Mouse (Mus musculus): ENCODE measurements around the gene Ddx5. TPM values are rescaled to one million over a fixed set of nuclear protein-coding genes. Genes with fewer than 3 reads are reported as not detected.
"Not testable (repeated sequence)": the region's sequence is repeated elsewhere in the genome, so short reads cannot be mapped to it uniquely, and the experiment has no call there.

The Ddx5 gene
- total RNA-seq, 2 experiments from 2014 or later = 662 to 1,523 TPM

- no peak for ATAC-seq (replicated peaks; ENCODE audit: poor library complexity, severe bottlenecking)
Measured at GRCm38 (mm10) chr11:106766611-106767162, 22.3 kb downstream of the Ddx5 start.

DNA sequence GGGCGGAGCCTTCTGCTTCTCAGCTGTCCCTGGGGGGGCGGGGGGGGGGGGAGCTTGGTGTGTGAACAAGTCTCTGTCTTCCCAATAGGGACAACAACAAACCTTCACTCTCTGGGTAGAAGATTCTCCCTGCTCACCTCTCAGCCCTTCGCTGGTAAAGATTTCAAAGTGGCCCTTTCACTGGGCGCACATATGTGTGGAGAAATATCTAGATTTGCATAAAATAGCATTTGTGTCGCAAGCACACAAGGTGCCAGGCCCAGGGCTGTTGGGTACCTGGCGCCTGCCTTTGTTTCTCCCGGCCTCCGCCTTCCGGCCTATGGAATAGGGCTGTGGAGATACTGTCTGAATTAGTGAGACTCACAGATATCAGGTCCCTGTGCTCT, 26.2 kb downstream of the Ddx5 start:
- no peak for ATAC-seq (replicated peaks; ENCODE audit: poor library complexity, severe bottlenecking)

DNA sequence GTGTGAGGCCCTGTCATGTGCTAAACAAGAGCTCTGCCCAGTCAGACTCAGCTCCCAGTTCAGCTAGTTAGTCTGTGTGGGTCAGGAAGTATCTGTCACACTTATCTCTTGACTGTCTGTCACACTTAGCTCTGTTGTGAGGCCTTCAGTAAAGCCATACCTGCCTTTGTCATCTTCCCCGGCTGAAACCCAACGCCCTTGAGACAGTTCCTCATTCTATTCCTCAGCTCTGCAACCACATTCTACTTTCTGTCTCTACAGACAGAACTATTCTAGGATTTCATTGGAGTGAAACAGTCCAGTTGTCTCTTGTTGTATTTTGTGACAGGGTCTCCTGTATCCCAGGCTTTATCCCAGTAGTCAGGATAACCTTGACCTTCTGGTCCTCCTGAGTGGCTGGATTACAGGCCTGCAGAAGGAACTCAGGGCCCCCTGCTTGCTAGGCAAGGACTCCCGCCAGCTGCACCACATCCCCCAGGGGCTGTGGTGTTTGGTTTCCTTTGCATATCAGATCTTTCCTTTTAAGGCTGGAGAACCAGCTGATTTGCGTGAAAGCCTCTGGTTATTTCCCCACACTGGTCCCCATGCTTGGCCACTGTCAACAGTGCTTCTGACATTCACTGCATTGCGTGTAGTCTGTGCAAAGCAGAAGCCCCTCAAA, 26.7 kb downstream of the Ddx5 start:
- ATAC-seq (replicated peaks; ENCODE audit: poor library complexity, severe bottlenecking) = peak; percentile 75

DNA sequence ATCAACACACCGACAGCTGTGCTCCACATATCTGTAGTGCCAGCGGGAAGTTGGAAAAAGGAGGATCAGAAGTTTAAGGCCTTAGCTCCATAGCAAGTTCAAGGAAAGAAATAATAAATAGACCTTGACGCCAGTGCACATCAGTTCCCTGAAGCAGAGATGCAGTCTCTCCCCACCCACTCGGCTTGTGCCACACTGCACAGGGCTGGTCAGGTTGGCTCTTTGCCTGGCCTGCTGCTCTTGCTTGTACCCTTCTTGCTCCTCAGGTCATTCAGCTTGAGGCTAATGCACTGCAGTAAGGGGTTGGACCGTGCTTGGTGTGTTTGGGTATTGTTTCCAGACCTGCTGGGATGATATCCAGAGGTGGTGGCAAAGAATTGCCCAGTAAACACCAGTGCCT, 28.5 kb downstream of the Ddx5 start:
- ATAC-seq (replicated peaks; ENCODE audit: poor library complexity, severe bottlenecking) = no peak

- ATAC-seq (replicated peaks; ENCODE audit: poor library complexity, severe bottlenecking) = peak; percentile 75
Measured at GRCm38 (mm10) chr11:106759028-106759427, 30.0 kb downstream of the Ddx5 start.

DNA sequence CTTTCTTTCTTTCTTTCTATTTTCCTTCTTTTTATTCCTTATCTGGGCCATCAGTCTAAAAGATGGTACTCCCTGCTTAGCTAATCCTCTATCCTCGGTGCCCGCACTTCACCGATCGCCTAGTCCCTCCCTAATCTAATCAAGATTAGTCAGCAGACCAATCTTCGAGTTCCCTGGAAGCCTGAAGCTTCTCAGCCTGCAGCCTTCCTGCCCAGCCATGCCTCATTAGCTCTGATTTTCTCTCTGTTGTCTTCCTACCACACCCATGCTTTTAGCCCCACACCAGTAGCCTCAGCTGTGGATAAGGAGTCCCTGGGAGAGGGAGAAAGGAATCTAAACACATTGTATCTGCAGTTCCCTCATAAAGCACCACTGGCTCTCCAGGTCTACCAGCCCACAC, 33.4 kb downstream of the Ddx5 start:
- no peak for ATAC-seq (replicated peaks; ENCODE audit: poor library complexity, severe bottlenecking)

- no peak for ATAC-seq (replicated peaks; ENCODE audit: poor library complexity, severe bottlenecking)
Measured at GRCm38 (mm10) chr11:106753314-106753713, 35.7 kb downstream of the Ddx5 start.

DNA sequence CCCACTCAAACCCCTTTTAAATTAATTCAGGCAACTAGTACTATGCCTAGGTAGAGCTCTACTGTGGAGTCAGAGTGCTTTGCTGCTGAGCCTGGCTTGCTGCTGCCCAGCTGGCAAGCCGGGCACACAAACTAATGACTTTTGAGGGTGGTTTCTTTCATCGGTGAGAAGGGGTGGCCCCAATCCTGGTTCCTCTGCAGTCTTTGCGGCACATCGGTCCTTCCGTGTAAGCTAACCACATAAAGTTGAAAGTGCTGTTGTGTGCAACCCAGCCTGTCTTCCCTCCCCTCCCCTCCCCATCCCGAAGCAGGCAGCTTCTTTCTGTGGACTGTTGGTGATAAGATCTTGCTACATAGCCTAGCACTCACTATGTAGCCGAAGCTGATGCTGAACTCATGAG, 36.9 kb downstream of the Ddx5 start:
- ATAC-seq (replicated peaks; ENCODE audit: poor library complexity, severe bottlenecking) = peak; percentile 85

GRCm38 (mm10) chr11:106751039-106752018, 37.7 kb downstream of the Ddx5 start, which contains the start of gene Milr1:
Milr1 (plus strand) TSS chr11:106751226.
- ATAC-seq (replicated peaks; ENCODE audit: poor library complexity, severe bottlenecking) = peak; percentile 79

DNA sequence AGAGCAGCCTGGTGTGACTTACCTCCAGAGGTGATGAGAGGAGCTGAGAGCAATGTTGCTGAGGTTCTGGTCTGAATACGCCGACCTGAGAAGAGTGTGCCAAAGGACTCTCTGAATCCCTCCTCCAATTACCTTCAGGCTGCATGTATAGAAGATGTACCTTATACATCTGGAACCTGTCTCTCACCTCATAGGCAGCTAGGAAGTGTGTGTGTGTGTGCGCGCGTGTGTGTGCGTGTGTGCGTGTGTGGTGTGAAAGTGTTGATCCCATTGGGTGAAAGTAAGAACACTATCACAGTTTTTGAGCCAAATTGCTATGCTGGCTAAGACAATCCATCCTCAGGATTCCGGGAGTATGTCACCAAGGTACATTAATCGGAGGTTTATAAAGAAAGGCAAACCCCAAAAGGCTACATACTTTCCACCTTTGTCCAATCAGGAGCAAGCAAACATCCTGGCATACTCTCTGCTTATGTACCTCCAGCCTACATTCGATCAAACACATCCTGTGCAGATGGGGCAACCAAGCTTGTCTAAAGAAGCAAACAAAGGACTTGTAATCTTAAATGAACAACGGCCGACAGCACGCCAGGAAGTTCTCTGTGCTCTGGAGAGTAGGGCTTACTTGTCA, 38.7 kb downstream of the Ddx5 start, which contains the start of gene Pecam1:
Pecam1 (minus strand) TSS at position 508 of the 631 bp plus-strand sequence.
- ATAC-seq (replicated peaks; ENCODE audit: poor library complexity, severe bottlenecking) = peak; percentile 34

GRCm38 (mm10) chr11:106749557-106750120, 39.3 kb downstream of the Ddx5 start:
- not testable (repeated sequence) for ATAC-seq (replicated peaks; ENCODE audit: poor library complexity, severe bottlenecking)

DNA sequence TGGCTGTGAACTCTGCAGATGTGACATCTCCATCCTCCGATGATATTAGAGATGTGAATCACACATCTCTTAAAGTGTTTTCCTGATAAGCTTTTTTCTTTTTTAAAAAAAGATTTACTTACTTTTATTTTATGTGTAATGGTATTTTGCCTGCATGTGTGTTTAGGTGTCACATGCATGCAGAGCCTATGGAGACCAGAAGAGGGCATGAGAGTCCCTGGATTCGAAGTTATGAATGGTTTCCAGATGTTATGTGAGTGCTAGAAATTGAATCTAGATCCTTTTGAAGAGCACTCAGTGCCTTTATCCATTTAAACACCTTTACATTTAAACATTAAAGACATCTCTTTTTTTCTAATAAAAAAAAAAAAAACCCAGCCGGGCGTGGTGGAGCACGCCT, 44.0 kb downstream of the Ddx5 start:
- no peak for ATAC-seq (replicated peaks; ENCODE audit: poor library complexity, severe bottlenecking)

DNA sequence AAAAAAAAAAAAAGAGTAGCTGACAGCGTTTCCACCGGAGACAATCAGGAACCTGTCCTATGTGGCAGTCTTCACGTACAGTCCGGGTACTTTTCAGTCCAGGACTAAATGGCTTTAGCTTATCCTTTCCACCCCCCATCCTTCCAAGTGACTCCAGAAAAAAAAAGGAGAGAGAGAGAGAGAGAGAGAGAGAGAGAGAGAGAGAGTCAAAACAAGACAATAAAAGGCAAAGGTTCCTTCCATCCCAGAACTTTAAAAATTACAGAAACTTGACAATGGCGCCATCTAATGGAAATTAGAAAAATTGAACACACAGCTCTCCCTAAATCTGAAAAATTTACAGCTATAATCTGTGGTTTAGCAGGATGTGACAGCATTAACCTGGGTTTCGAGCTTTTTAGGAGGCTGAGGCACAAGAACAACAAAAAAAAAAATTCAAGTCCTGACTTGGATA, 46.6 kb downstream of the Ddx5 start:
- ATAC-seq (replicated peaks; ENCODE audit: poor library complexity, severe bottlenecking) = peak; percentile 33; the same call in 1 of the 2 replicates

GRCm38 (mm10) chr11:106741826-106742225, 47.2 kb downstream of the Ddx5 start:
- ATAC-seq (replicated peaks; ENCODE audit: poor library complexity, severe bottlenecking) = no peak

GRCm38 (mm10) chr11:106741232-106741631, 47.8 kb downstream of the Ddx5 start:
- ATAC-seq (replicated peaks; ENCODE audit: poor library complexity, severe bottlenecking) = peak; percentile 31; the same call in 1 of the 2 replicates

DNA sequence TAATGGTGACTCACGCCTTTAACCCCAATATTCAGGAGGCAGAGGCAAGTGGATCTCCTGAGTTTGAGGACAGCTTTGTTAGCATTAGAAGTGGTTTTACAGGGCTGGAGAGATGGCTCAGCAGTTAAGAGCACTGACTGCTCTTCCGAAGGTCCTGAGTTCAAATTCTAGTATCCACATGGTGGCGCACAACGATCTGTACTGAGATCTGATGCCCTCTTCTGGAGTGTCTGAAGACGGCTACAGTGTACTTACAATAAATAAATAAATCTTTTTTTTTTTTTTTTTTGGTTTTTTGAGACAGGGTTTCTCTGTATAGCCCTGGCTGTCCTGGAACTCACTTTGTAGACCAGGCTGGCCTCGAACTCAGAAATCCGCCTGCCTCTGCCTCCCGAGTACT, 48.3 kb downstream of the Ddx5 start:
- not testable (repeated sequence) for ATAC-seq (replicated peaks; ENCODE audit: poor library complexity, severe bottlenecking)

DNA sequence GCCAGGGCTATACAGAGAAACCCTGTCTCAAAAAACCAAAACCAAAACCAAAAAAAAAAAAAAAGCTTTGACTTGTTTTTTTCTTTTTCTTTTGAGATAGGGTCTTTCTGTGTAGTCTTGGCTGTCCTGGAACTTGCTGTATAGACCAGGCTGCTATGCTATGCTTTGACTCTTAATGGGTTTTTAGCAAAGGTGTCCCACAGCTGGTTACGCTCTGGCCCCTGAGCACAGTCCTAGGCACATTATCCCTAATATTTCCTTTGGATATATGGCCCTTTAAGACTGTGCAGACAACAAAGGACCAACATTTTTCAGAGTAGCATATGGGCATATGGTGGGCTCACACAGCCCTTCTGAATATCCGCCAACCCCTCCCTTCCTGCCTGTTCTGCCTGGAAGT, 49.9 kb downstream of the Ddx5 start:
- no peak for ATAC-seq (replicated peaks; ENCODE audit: poor library complexity, severe bottlenecking)

- ATAC-seq (replicated peaks; ENCODE audit: poor library complexity, severe bottlenecking) = peak; percentile 48
Measured at GRCm38 (mm10) chr11:106737178-106737621, 51.8 kb downstream of the Ddx5 start.

- ATAC-seq (replicated peaks; ENCODE audit: poor library complexity, severe bottlenecking) = no peak
Measured at GRCm38 (mm10) chr11:106736614-106737013, 52.4 kb downstream of the Ddx5 start.

DNA sequence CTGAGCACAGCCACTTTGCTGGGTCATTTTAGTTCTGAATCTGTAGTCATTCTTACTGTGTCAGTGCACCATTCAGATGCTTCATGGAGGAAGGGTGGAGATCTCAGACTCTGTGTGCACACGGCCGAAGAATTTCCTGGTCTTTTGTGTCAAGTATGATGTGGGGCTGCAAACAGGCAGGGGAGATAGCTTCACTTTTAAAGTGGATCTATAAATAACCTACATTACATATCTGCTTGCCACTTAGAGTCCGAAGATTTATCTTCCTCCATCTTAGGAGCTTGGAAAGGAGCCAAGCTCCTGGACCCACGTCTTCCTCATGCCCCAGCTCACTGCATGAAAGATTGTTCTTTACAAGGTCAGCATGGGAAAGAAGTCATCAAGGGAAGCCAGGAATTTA, 58.3 kb downstream of the Ddx5 start:
- no peak for ATAC-seq (replicated peaks; ENCODE audit: poor library complexity, severe bottlenecking)

Data from granulocyte monocyte progenitor cell, adult 5-6 weeks (primary cell).